Mouse (Mus musculus): ENCODE results near the gene Bcap31.

The Bcap31 gene

GRCm38 (mm10) chrX:73676668-73677067 is 39.3 kb downstream of the Bcap31 start:
- DNase-seq (ENCODE audit: low spot score), result no peak

- no peak for DNase-seq (ENCODE audit: low spot score)
Observed at GRCm38 (mm10) chrX:73675231-73675630, 40.7 kb downstream of the Bcap31 start.

GRCm38 (mm10) chrX:73673968-73674661 is 41.9 kb downstream of the Bcap31 start:
- DNase-seq (ENCODE audit: low spot score), result peak; percentile 47

- DNase-seq (ENCODE audit: low spot score), result no peak
Observed at GRCm38 (mm10) chrX:73673619-73673967, 42.4 kb downstream of the Bcap31 start.

GRCm38 (mm10) chrX:73672879-73673618 is 42.9 kb downstream of the Bcap31 start, which contains the start of gene Slc6a8:
Gene Slc6a8, plus strand, starts transcription at chrX:73673150.
- DNase-seq (ENCODE audit: low spot score), result peak; percentile 48

GRCm38 (mm10) chrX:73672031-73672431 is 43.9 kb downstream of the Bcap31 start:
- peak; percentile 45 for DNase-seq (ENCODE audit: low spot score)

- DNase-seq (ENCODE audit: low spot score), result no peak
Observed at GRCm38 (mm10) chrX:73663143-73663542, 52.8 kb downstream of the Bcap31 start.

- DNase-seq (ENCODE audit: low spot score), result no peak
Observed at GRCm38 (mm10) chrX:73660284-73660665, 55.7 kb downstream of the Bcap31 start.

GRCm38 (mm10) chrX:73659575-73660283 is 56.2 kb downstream of the Bcap31 start, which contains the start of gene Pnck:
Gene Pnck, minus strand, starts transcription at chrX:73660117.
- peak; percentile 12 for DNase-seq (ENCODE audit: low spot score)

GRCm38 (mm10) chrX:73658936-73659574 is 56.9 kb downstream of the Bcap31 start:
- DNase-seq (ENCODE audit: low spot score), result peak; percentile 51

- no peak for DNase-seq (ENCODE audit: low spot score)
Observed at GRCm38 (mm10) chrX:73658391-73658790, 57.6 kb downstream of the Bcap31 start.

- DNase-seq (ENCODE audit: low spot score), result no peak
Observed at GRCm38 (mm10) chrX:73655529-73655928, 60.4 kb downstream of the Bcap31 start.

GRCm38 (mm10) chrX:73654177-73654576 is 61.8 kb downstream of the Bcap31 start:
- peak; percentile 75 for DNase-seq (ENCODE audit: low spot score)

- DNase-seq (ENCODE audit: low spot score), result no peak
Observed at GRCm38 (mm10) chrX:73653392-73653791, 62.6 kb downstream of the Bcap31 start.

GRCm38 (mm10) chrX:73650869-73651268 is 65.1 kb downstream of the Bcap31 start:
- no peak for DNase-seq (ENCODE audit: low spot score)

- DNase-seq (ENCODE audit: low spot score), result no peak
Observed at GRCm38 (mm10) chrX:73645121-73645520, 70.9 kb downstream of the Bcap31 start.

- DNase-seq (ENCODE audit: low spot score), result no peak
Observed at GRCm38 (mm10) chrX:73639901-73640469, 76.0 kb downstream of the Bcap31 start.

GRCm38 (mm10) chrX:73639255-73639675 is 76.7 kb downstream of the Bcap31 start, which contains the start of gene Dusp9:
Gene Dusp9, plus strand, starts transcription at chrX:73639419.
- no peak for DNase-seq (ENCODE audit: low spot score)

GRCm38 (mm10) chrX:73637415-73637814 is 78.6 kb downstream of the Bcap31 start:
- no peak for DNase-seq (ENCODE audit: low spot score)
